Mouse (Mus musculus): ENCODE data around the gene B430218F22Rik. TPM values are rescaled to one million over a fixed set of nuclear protein-coding genes. Genes with fewer than 3 reads are reported as not detected.

B430218F22Rik gene
- polyA plus RNA-seq, 1 experiment from 2014 or later: 2.2 TPM

DNA sequence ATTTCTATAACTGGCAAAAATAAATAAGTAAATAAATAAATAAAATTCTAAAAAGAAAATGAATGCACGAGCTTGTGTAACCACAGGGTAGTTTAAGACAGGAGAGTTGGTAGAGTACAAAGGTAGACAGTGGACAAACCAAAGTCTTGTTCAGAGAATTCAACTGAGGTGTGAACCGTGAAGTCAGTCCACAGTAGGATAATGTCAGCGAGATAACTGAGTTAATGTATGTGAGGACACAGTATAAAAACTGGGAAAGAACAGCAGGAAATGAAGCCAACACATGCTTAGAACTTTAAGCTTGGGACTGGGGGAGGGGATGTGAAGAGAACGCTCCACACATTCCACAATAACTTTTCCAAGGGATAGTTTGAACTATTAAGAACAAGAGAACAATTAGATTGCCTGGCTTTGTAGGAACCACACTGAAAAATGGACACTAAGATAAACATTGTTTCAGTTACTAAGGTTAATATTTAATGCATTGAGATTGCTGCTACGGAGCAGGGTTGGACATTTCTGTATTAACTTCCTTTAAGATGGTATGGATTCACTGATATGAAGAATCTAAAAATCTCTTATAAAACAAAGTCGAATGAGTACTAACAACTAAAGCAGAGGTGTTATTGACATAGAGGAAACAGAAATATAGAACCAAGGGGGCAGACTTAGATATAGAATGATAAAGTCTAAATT, 25.0 kb downstream of the B430218F22Rik start:
- H3K4me1 ChIP-seq (replicated peaks; ENCODE audit: insufficient read depth, low read length): no peaks in the 10 kb centered on the region; the same call in 1 of the 2 replicates
- no peak overlapping the region for H3K9ac ChIP-seq (ENCODE audit: low read depth, low read length)
- WGBS: 70% methylated on average over 6 of the region's 6 CpGs
- H3K27me3 ChIP-seq (ENCODE audit: insufficient read depth, low read length): no peaks in the 10 kb centered on the region
- no peaks in the 10 kb centered on the region for H3K36me3 ChIP-seq (ENCODE audit: insufficient read depth, low read length)
- H3K9me3 ChIP-seq (replicated peaks; ENCODE audit: low read length): no peaks in the 10 kb centered on the region
- no peak overlapping the region for H3K27ac ChIP-seq
- ATAC-seq (replicated peaks; ENCODE audit: low FRiP score, low read depth): no peak
- no peak for TF ChIP-seq CTCF (IDR thresholded peaks at IDR 0.05; ENCODE audit: low read depth)
- no peak for DNase-seq (ENCODE audit: low spot score)
- H3K4me3 ChIP-seq (replicated peaks; ENCODE audit: low read depth, low read length): no peak overlapping the region
- H3K4me2 ChIP-seq (ENCODE audit: low read length): no peak overlapping the region

- no peak overlapping the region for H3K9ac ChIP-seq (ENCODE audit: low read depth, low read length)
- 35% methylated on average over 4 of the region's 4 CpGs for WGBS
- H3K4me3 ChIP-seq (replicated peaks; ENCODE audit: low read depth, low read length): no peak overlapping the region
- no peaks in the 10 kb centered on the region for H3K27me3 ChIP-seq (ENCODE audit: insufficient read depth, low read length)
- H3K27ac ChIP-seq: no peak overlapping the region
- no peaks in the 10 kb centered on the region for H3K4me1 ChIP-seq (replicated peaks; ENCODE audit: insufficient read depth, low read length)
- DNase-seq (ENCODE audit: low spot score) (no peak), ATAC-seq (replicated peaks; ENCODE audit: low FRiP score, low read depth) (no peak)
- no peak overlapping the region for H3K4me2 ChIP-seq (ENCODE audit: low read length)
- H3K9me3 ChIP-seq (replicated peaks; ENCODE audit: low read length): no peaks in the 10 kb centered on the region
- no peak for TF ChIP-seq CTCF (IDR thresholded peaks at IDR 0.05; ENCODE audit: low read depth)
- no peaks in the 10 kb centered on the region for H3K36me3 ChIP-seq (ENCODE audit: insufficient read depth, low read length)
Measured at GRCm38 (mm10) chr13:118418163-118418562, 31.7 kb downstream of the B430218F22Rik start.

- Histone ChIP-seq H3K4me1 (replicated peaks; ENCODE audit: insufficient read depth, low read length) (no peaks in the 10 kb centered on the region), H3K36me3 (ENCODE audit: insufficient read depth, low read length) (no peaks in the 10 kb centered on the region), H3K27ac (no peak overlapping the region), H3K4me3 (replicated peaks; ENCODE audit: low read depth, low read length) (no peak overlapping the region), H3K27me3 (ENCODE audit: insufficient read depth, low read length) (no peaks in the 10 kb centered on the region), H3K4me2 (ENCODE audit: low read length) (no peak overlapping the region), H3K9ac (ENCODE audit: low read depth, low read length) (no peak overlapping the region), H3K9me3 (replicated peaks; ENCODE audit: low read length) (no peaks in the 10 kb centered on the region)
- ATAC-seq (replicated peaks; ENCODE audit: low FRiP score, low read depth): no peak
- no peak for TF ChIP-seq CTCF (IDR thresholded peaks at IDR 0.05; ENCODE audit: low read depth)
- DNase-seq (ENCODE audit: low spot score): no peak
- 72% methylated on average over 1 of the region's 1 CpGs for WGBS
Measured at GRCm38 (mm10) chr13:118420408-118420807, 34.0 kb downstream of the B430218F22Rik start.

DNA sequence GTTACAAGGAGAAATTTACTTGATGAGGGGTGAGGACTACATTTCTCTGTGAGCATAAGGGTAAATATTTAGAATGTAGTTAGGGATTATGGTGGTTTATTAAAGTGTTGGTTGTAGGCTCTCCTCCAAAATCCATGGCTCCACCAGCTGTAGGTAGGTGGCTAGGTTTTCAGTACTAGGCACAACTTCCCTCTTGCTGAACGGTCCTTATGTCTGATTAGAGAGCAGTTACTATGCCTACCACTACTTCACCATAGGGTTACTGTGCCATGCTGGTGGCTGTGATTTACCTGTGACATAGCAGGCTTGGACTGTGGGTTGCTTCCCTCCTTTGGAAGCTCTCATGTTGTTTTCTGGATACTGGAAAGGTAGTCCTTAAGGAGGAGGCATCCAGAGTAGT, 34.4 kb downstream of the B430218F22Rik start:
- no peak overlapping the region for H3K4me2 ChIP-seq (ENCODE audit: low read length)
- 75% methylated on average over 1 of the region's 1 CpGs for WGBS
- no peaks in the 10 kb centered on the region for H3K27me3 ChIP-seq (ENCODE audit: insufficient read depth, low read length)
- DNase-seq (ENCODE audit: low spot score) (no peak), ATAC-seq (replicated peaks; ENCODE audit: low FRiP score, low read depth) (no peak)
- H3K4me1 ChIP-seq (replicated peaks; ENCODE audit: insufficient read depth, low read length): no peaks in the 10 kb centered on the region
- H3K36me3 ChIP-seq (ENCODE audit: insufficient read depth, low read length): no peaks in the 10 kb centered on the region
- no peaks in the 10 kb centered on the region for H3K9me3 ChIP-seq (replicated peaks; ENCODE audit: low read length)
- TF ChIP-seq CTCF (IDR thresholded peaks at IDR 0.05; ENCODE audit: low read depth): no peak
- H3K9ac ChIP-seq (ENCODE audit: low read depth, low read length): no peak overlapping the region
- no peak overlapping the region for H3K4me3 ChIP-seq (replicated peaks; ENCODE audit: low read depth, low read length)
- H3K27ac ChIP-seq: no peak overlapping the region

Other genes starting within 250 kb of the B430218F22Rik start
- gene Mrps30, start 622 bp downstream of the B430218F22Rik start, polyA plus RNA-seq (2015; fragmentation: Nextera tagmentation; extraction: Ambion mirVana): 35.7 and 36.8 TPM in 2 replicates

All from kidney, postnatal 0 days (tissue).